Mouse (Mus musculus): ENCODE data around the gene 4930558K02Rik. TPM values are rescaled to one million over a fixed set of nuclear protein-coding genes. Genes with fewer than 3 reads are reported as not detected.

Gene 4930558K02Rik
- polyA plus RNA-seq, 1 experiment from 2014 or later: not detected

DNA sequence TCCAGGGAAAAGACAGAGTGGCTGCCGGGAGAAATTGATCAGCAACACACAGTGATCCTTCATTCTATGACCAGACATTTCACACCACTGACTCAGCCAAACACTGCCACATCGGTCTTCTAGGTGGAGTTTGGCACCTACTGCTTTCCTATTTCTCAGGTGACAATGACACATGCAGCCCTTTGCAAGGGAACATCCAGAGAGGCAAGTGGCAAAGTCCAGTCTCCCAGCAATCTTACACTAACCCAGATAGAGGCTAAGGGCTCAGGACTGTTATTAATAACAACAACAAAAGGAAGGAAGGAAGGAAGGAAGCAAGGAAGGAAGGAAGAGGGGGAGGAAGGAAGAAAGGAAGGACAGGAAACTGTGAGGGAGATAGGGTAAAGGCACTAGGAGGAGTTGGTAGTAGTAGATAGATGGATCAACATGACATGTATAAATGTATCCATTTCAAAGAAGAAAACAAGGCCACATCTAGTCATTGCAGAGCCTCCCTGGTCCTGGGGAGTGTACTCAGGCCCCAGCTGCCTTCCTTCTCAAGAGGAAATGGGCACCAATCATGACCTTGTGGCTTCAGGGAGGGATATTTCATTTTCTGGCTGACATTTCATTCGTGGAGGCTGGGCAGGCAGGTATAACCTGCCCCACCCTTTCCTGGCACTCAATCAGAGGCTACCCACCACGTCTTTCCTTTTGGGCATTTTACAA lies 66.3 kb downstream of the 4930558K02Rik start:
- WGBS: 50% methylated on average over 4 of the region's 4 CpGs
- H3K4me2 ChIP-seq (replicated peaks): no peak overlapping the region
- no peak overlapping the region for H3K4me3 ChIP-seq
- H3K9me3 ChIP-seq: no peaks in the 10 kb centered on the region
- H3K9ac ChIP-seq: no peak overlapping the region
- ATAC-seq (ENCODE audit: low FRiP score, low read depth): no peak
- peaks cover 34% of the 10 kb centered on the region for H3K4me1 ChIP-seq
- peak overlapping the region; percentile 73; the same call in 1 of the 2 replicates for H3K27ac ChIP-seq
- no peaks in the 10 kb centered on the region for H3K27me3 ChIP-seq
- H3K36me3 ChIP-seq: no peaks in the 10 kb centered on the region

DNA sequence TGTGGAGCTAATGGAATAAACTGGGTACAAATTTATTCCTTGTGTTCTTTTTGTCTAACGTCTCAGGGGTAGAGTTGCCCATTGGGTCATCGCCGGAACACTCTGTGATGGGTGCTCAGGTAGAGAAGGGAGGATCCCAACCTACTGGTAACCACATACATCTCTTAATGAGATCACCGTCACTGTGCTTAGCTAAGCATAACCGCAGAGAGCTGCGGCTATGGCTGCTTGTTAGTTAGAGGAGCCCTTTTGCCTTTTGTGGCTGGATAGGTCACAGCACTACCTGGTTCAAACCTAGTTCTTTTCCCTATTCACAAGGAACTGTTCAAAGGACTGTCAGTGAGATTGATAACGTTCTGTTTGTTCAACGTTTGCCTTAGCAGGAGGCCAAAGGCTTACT lies 70.4 kb downstream of the 4930558K02Rik start:
- 84% methylated on average over 8 of the region's 8 CpGs for WGBS

DNA sequence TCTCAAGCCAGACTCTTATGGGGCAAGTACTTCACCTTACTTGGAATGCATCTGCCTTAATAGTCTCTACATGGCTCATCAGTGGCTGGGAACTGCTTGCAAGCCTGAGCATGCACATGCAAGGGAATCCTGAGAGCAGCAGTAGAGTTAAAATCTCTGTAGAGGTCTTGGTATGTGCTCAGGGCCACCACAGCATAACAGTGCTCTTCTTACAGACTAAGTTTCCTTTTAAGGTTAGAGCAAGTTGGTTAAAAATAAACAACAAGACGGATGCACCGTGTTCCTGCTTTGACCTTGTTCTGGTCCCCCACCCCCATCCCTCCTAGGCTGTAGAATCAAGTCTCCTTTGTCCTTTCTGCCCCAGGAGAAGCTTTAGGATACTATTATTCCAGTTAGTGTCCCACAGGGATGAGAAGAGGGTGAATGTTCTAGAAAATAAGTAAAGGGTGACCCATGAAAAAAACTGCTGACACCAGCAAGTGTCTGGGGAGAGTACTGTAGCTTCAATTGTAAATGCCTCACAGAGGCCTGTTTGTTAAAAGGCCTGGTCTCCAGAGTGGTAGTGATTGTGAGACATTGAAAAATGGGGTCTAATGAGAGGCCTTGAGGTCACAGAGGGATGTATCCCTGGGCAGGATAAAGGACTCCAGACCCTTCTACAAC lies 71.5 kb downstream of the 4930558K02Rik start:
- Histone ChIP-seq H3K4me1 (peaks cover 6% of the 10 kb centered on the region), H3K9ac (no peak overlapping the region), H3K27me3 (no peaks in the 10 kb centered on the region), H3K27ac (no peak overlapping the region), H3K36me3 (no peaks in the 10 kb centered on the region), H3K4me2 (replicated peaks) (no peak overlapping the region), H3K4me3 (no peak overlapping the region), H3K9me3 (no peaks in the 10 kb centered on the region)
- WGBS: 43% methylated on average over 2 of the region's 2 CpGs
- no peak; the same call in 1 of the 2 replicates for ATAC-seq (ENCODE audit: low FRiP score, low read depth)

More for the DNA sequence above, 70.4 kb downstream of the 4930558K02Rik start:
- Histone ChIP-seq H3K4me1 (peaks cover 17% of the 10 kb centered on the region), H3K27ac (no peak overlapping the region), H3K9ac (no peak overlapping the region), H3K9me3 (no peaks in the 10 kb centered on the region), H3K4me2 (replicated peaks) (no peak overlapping the region), H3K4me3 (no peak overlapping the region), H3K27me3 (no peaks in the 10 kb centered on the region), H3K36me3 (no peaks in the 10 kb centered on the region)
- ATAC-seq (ENCODE audit: low FRiP score, low read depth): no peak

DNA sequence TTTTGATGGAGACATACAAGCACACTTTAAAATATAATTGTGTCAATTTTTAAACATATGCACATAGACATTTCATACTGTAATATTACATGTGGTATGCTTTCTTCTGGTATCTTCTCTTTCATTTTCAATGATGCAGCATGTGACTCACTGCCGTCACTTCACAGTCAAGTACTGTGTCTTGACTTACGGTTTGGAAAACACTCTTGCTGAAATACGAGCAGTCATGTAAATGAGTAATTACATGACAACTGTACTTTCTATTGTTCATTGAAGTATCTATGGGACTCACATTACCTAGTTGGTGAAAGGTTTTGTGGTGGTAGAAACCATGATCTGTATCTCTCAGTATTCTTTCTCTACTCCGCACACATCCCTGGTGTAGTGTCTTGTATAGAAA lies 72.3 kb downstream of the 4930558K02Rik start:
- ATAC-seq (ENCODE audit: low FRiP score, low read depth): no peak
- Histone ChIP-seq H3K4me1 (no peaks in the 10 kb centered on the region), H3K9ac (no peak overlapping the region), H3K36me3 (no peaks in the 10 kb centered on the region), H3K27ac (no peak overlapping the region), H3K4me3 (no peak overlapping the region), H3K27me3 (no peaks in the 10 kb centered on the region), H3K9me3 (no peaks in the 10 kb centered on the region), H3K4me2 (replicated peaks) (no peak overlapping the region)
- 83% methylated on average over 4 of the region's 4 CpGs for WGBS

DNA sequence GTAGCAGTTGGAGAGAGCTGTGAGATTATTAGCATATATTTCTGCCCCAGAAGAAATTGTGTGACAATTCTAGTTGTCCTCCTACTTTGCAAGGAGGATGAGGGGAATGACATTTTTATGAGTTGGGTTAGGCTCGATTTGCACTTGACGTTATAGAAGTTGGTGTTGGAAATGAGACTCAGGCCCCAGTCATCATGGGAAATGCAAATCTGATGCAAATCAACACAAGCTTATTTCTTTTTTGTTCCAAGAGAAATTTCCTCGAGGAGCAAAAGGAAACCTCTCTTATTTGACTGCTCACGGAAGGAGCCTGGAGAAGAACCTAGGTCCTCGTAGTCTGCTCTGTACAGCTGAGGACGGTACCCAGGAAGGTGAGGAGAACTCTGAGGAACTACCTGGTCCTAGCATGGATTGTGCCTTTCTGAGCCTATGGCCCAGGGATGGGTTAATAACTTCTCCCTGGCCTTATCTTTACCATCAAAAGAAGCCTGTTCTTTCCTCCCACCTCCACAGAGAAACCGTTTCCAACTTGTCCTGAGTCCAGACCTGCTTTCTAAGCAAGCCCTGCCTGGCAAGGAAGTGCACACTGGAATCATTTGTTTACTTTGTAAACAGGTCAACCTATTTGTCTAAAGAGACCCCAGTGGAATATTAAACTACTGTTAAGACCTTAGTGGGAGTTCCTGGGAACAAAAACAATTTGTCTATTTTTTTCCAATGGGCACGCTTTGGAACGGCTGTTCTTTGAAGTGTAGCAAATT lies 76.6 kb downstream of the 4930558K02Rik start:
- Histone ChIP-seq H3K36me3 (no peaks in the 10 kb centered on the region), H3K4me1 (no peaks in the 10 kb centered on the region), H3K4me3 (no peak overlapping the region), H3K27ac (no peak overlapping the region), H3K4me2 (replicated peaks) (no peak overlapping the region), H3K9ac (no peak overlapping the region), H3K27me3 (no peaks in the 10 kb centered on the region), H3K9me3 (0 out of 2 replicates have a peak, but pooled peaks cover 3% of the 10 kb centered on the region)
- no peak for ATAC-seq (ENCODE audit: low FRiP score, low read depth)
- WGBS: 71% methylated on average over 9 of the region's 9 CpGs

DNA sequence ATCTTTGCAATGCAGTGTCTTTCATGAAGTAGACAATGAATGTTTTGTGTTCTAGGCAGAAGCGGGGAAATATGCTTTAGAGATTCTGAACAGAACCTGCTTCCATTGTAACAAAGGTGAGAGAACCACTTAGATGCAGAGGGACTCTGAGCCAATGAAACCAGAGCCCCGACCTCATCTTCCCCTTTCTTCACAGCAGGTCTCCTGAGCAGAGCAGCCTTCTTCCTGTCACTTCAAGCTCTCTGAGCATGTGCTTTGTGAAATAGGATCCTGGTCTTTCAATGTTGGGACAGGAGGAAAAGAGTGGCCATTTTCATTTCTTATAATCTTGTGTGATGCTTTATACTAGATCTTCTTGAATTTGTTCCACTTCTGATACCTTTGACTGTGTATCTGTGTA lies 79.3 kb downstream of the 4930558K02Rik start:
- Histone ChIP-seq H3K4me3 (no peak overlapping the region), H3K9ac (no peak overlapping the region), H3K4me2 (replicated peaks) (no peak overlapping the region), H3K4me1 (no peaks in the 10 kb centered on the region), H3K36me3 (no peaks in the 10 kb centered on the region), H3K27me3 (no peaks in the 10 kb centered on the region), H3K9me3 (0 out of 2 replicates have a peak, but pooled peaks cover 3% of the 10 kb centered on the region), H3K27ac (no peak overlapping the region)
- ATAC-seq (ENCODE audit: low FRiP score, low read depth): no peak
- WGBS: 53% methylated on average over 2 of the region's 2 CpGs

DNA sequence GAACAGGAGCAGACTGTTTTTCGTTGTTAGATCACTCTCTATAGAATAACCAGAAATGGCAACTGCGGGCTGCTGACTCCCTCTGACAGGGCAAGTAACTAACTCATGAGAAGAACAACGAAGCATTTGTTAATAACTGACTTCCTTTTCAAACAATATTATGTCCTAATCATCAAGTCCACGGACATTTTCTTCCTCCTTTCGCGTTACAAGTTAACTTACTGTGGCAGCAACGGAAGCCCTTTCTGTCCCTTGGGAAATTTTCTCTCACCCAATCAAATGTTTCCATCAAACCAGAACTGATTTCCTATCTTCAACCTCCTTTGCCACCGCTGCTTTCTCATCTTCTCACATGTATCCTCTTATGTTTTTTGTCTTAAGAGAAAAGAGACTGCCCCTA lies 82.2 kb downstream of the 4930558K02Rik start:
- 0 out of 2 replicates have a peak, but pooled peaks cover 3% of the 10 kb centered on the region for H3K9me3 ChIP-seq
- no peak overlapping the region for H3K4me2 ChIP-seq (replicated peaks)
- H3K4me3 ChIP-seq: no peak overlapping the region
- WGBS: 87% methylated on average over 8 of the region's 8 CpGs
- ATAC-seq (ENCODE audit: low FRiP score, low read depth): no peak
- H3K36me3 ChIP-seq: no peaks in the 10 kb centered on the region
- H3K27me3 ChIP-seq: no peaks in the 10 kb centered on the region
- H3K4me1 ChIP-seq: no peaks in the 10 kb centered on the region
- H3K27ac ChIP-seq: no peak overlapping the region
- no peak overlapping the region for H3K9ac ChIP-seq

DNA sequence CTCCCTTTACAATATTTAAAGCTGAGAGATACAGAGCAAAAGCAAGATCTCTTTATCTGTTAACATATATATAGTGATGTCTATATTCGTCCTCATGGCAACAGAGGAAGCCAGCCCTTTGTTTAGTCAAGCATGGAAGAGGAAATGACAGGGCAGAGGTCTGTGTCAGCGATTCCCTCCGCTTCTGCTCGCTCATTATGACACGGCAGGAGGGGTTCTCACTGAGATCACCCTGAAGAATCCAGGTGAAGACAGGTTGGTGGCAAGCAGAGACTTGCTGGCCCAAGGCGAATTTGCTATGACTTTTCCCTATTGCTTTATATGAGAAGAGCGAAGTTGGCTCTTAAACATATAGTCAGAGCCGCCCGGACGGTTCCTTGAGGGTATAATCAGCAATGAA lies 83.3 kb downstream of the 4930558K02Rik start:
- Histone ChIP-seq H3K4me3 (no peak overlapping the region), H3K4me2 (replicated peaks) (no peak overlapping the region), H3K9ac (no peak overlapping the region), H3K27me3 (no peaks in the 10 kb centered on the region), H3K4me1 (peaks cover under 1% of the 10 kb centered on the region; the same call in 1 of the 2 replicates), H3K9me3 (0 out of 2 replicates have a peak, but pooled peaks cover 3% of the 10 kb centered on the region), H3K27ac (no peak overlapping the region), H3K36me3 (no peaks in the 10 kb centered on the region)
- no peak for ATAC-seq (ENCODE audit: low FRiP score, low read depth)
- WGBS: 60% methylated on average over 10 of the region's 10 CpGs

DNA sequence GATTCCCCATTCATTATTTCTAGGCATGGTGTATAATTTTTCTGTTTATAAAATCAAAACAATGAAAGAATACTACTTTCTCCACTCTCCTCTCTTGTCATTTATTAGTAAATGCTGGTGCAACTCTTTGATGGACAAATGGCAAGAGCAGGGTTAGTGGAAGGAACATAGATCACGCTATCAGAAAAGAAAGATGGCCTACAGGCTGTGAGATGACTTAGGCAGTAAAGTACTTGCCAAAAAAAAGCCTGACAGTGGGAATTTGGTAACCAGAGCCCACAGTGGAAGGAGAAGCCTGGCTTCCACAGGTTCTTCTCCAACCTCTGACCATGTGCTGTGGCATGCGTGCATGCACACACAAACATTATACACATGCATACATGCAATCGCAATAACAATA lies 84.4 kb downstream of the 4930558K02Rik start:
- no peak overlapping the region for H3K27ac ChIP-seq
- no peak overlapping the region for H3K4me3 ChIP-seq
- H3K4me2 ChIP-seq (replicated peaks): no peak overlapping the region
- H3K4me1 ChIP-seq: peaks cover 2% of the 10 kb centered on the region; the same call in 1 of the 2 replicates
- no peak for ATAC-seq (ENCODE audit: low FRiP score, low read depth)
- H3K9ac ChIP-seq: no peak overlapping the region
- H3K9me3 ChIP-seq: 0 out of 2 replicates have a peak, but pooled peaks cover 3% of the 10 kb centered on the region
- H3K36me3 ChIP-seq: no peaks in the 10 kb centered on the region
- H3K27me3 ChIP-seq: no peaks in the 10 kb centered on the region
- WGBS: 90% methylated on average over 3 of the region's 3 CpGs

DNA sequence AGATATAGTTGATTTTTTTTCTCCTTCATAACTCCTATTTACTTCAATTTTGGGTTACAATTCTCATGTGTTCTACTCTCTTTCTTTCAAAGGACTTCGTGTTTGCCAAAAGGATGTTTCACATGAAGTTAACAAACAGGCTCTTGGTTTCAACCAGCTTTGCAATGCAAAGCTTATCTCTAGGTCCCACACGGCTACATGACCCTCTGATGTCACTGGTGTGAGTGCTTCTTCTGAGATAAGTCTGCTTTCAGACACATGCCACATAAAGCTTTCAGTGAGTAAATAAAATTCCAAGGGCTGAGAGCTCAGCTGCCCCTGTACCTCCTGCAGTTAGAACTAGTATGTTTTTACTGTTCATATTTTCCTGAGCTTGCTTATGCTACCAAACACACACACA lies 84.9 kb downstream of the 4930558K02Rik start:
- Histone ChIP-seq H3K9ac (no peak overlapping the region), H3K4me3 (no peak overlapping the region), H3K27ac (no peak overlapping the region), H3K36me3 (no peaks in the 10 kb centered on the region), H3K4me1 (peaks cover 2% of the 10 kb centered on the region; the same call in 1 of the 2 replicates), H3K9me3 (0 out of 2 replicates have a peak, but pooled peaks cover 3% of the 10 kb centered on the region), H3K27me3 (no peaks in the 10 kb centered on the region), H3K4me2 (replicated peaks) (no peak overlapping the region)
- WGBS: 62% methylated on average over 2 of the region's 2 CpGs
- ATAC-seq (ENCODE audit: low FRiP score, low read depth): no peak

DNA sequence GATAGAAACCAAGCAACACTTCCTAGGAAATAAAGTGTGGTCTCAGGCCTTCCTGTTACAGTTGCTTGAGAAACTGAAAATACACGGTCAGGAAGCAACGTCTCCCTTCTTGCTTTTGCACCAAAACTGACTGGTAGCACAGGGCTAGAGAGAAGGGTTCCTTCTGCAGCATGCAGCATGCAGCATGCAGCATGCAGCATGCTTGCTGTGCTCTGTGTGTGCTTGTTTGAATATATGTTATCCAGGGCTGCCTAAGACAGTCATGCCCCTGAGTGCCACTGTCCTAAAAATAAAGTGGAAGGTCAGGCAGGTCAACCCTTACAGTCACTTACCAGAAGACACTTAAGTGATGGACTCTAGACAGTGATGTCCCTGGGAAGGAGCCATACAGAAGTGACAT lies 85.3 kb downstream of the 4930558K02Rik start:
- H3K4me2 ChIP-seq (replicated peaks): no peak overlapping the region
- H3K9me3 ChIP-seq: 0 out of 2 replicates have a peak, but pooled peaks cover under 1% of the 10 kb centered on the region
- no peak for ATAC-seq (ENCODE audit: low FRiP score, low read depth)
- H3K4me1 ChIP-seq: peaks cover 2% of the 10 kb centered on the region; the same call in 1 of the 2 replicates
- H3K27ac ChIP-seq: no peak overlapping the region
- no peaks in the 10 kb centered on the region for H3K36me3 ChIP-seq
- 74% methylated on average over 2 of the region's 2 CpGs for WGBS
- H3K27me3 ChIP-seq: no peaks in the 10 kb centered on the region
- no peak overlapping the region for H3K9ac ChIP-seq
- H3K4me3 ChIP-seq: no peak overlapping the region
